Mouse (Mus musculus) hindbrain, embryonic 11.5 days (tissue): ENCODE measurements around the gene Ten1. TPM values are rescaled to one million over a fixed set of nuclear protein-coding genes. Genes with fewer than 3 reads are reported as not detected.

ENCODE experiments used
- ATAC-seq: fragments of 200-750 bp; cut with Nextera tagmentation; 2 replicates; pipeline ENCODE4 v1.8.0; 2017; ENCODE audit warnings: mild to moderate bottlenecking, moderate TSS enrichment, moderate library complexity; ENCODE audit not compliant: low FRiP score
- DNase-seq: peaks from one replicate; pipeline ENCODE4 v3.0.0-alpha.2; 2015; ENCODE audit warnings: low spot score
- H3K27ac ChIP-seq: fragments of 300-500 bp; sonication (generic); 2 replicates; pipeline ENCODE4 v1.5.1; 2014; ENCODE audit warnings: mild to moderate bottlenecking, low read depth, low read length
- H3K27me3 ChIP-seq: fragments of 300-500 bp; sonication (generic); 2 replicates; pipeline ENCODE4 v1.6.1; 2014; ENCODE audit warnings: mild to moderate bottlenecking, low read length, moderate library complexity, mixed read lengths; ENCODE audit not compliant: control insufficient read depth, insufficient read depth
- H3K36me3 ChIP-seq: fragments of 300-500 bp; sonication (generic); 2 replicates; pipeline ENCODE4 v1.6.1; 2014; ENCODE audit warnings: mild to moderate bottlenecking, low read length, moderate library complexity, mixed read lengths; ENCODE audit not compliant: control insufficient read depth, insufficient read depth
- H3K4me1 ChIP-seq: fragments of 300-500 bp; sonication (generic); replicated peaks from 2 replicates; pipeline ENCODE4 v1.6.1; 2014; ENCODE audit warnings: low read length, mixed read lengths; ENCODE audit not compliant: control insufficient read depth, insufficient read depth
- H3K4me2 ChIP-seq: fragments of 300-500 bp; sonication (generic); replicated peaks from 2 replicates; pipeline ENCODE4 v1.6.1; 2014; ENCODE audit warnings: mild to moderate bottlenecking, low read depth, low read length
- H3K4me3 ChIP-seq: fragments of 300-500 bp; sonication (generic); 2 replicates; pipeline ENCODE4 v1.5.1; 2014; ENCODE audit warnings: low read depth, low read length
- H3K9ac ChIP-seq: fragments of 300-500 bp; sonication (generic); 2 replicates; pipeline ENCODE4 v1.6.1; 2014; ENCODE audit warnings: low read depth, low read length
- H3K9me3 ChIP-seq: fragments of 300-500 bp; sonication (generic); 2 replicates; pipeline ENCODE4 v1.6.1; 2016; ENCODE audit warnings: low read length; ENCODE audit not compliant: control insufficient read depth
- WGBS: fragments of 180-500 bp; shearing (Covaris S2); extraction: QIAGEN DNeasy Blood & Tissue Kit; methylation state at CpG from one replicate; pipeline ENCODE4 v1.1.7; 2014; 5-methylcytosine and 5-hydroxymethylcytosine counted together
- polyA plus RNA-seq: library from polyadenylated mRNA; unstranded; fragments of >200 nt; fragmentation: Nextera tagmentation; extraction: Ambion mirVana; gene quantifications from 2 replicates; pipeline ENCODE4 v1.2.1, GENCODE M21; 2014

The Ten1 gene
- polyA plus RNA-seq = 59.4 and 60.7 TPM in 2 replicates

GRCm38 (mm10) chr11:116198639-116199531 lies at the start of gene Ten1, which contains the start of gene Acox1:
Gene Ten1, plus strand, starts transcription at chr11:116198855.
Gene Acox1, minus strand, starts transcription at chr11:116199045.
- Histone ChIP-seq H3K4me3 (peak within 1 kb of the TSS; percentile 82), H3K36me3 (no peaks in the 10 kb centered on the region), H3K9me3 (no peaks in the 10 kb centered on the region), H3K4me1 (no peaks in the 10 kb centered on the region), H3K27me3 (no peaks in the 10 kb centered on the region), H3K9ac (peak within 1 kb of the TSS; percentile 88), H3K4me2 (peak within 1 kb of the TSS; percentile 83), H3K27ac (peak within 1 kb of the TSS; percentile 97)
- DNase-seq (peak; percentile 98), ATAC-seq (peak; percentile 99)
- under 1% methylated on average over 59 of the region's 62 CpGs for WGBS

- DNase-seq = no peak
- no peak for ATAC-seq
- no peak overlapping the region for H3K4me3 ChIP-seq
- no peak overlapping the region for H3K9ac ChIP-seq
- H3K36me3 ChIP-seq = peaks cover 26% of the 10 kb centered on the region
- no peak overlapping the region; the same call in 1 of the 2 replicates for H3K4me2 ChIP-seq
- H3K27me3 ChIP-seq = no peaks in the 10 kb centered on the region
- WGBS = 83% methylated on average over 6 of the region's 6 CpGs
- H3K4me1 ChIP-seq = no peaks in the 10 kb centered on the region
- no peak overlapping the region for H3K27ac ChIP-seq
- H3K9me3 ChIP-seq = no peaks in the 10 kb centered on the region
Measured at GRCm38 (mm10) chr11:116149341-116149740, 49.3 kb upstream of the Ten1 start.

- 97% methylated on average over 2 of the region's 2 CpGs for WGBS
- no peaks in the 10 kb centered on the region for H3K27me3 ChIP-seq
- H3K4me1 ChIP-seq = no peaks in the 10 kb centered on the region
- H3K9ac ChIP-seq = no peak overlapping the region
- no peak overlapping the region for H3K4me2 ChIP-seq
- no peak overlapping the region for H3K4me3 ChIP-seq
- H3K27ac ChIP-seq = no peak overlapping the region
- H3K9me3 ChIP-seq = no peaks in the 10 kb centered on the region
- H3K36me3 ChIP-seq = peaks cover 30% of the 10 kb centered on the region
- DNase-seq (no peak), ATAC-seq (no peak)
Measured at GRCm38 (mm10) chr11:116150960-116151359, 47.7 kb upstream of the Ten1 start.

- H3K4me3 ChIP-seq = no peak overlapping the region
- no peak overlapping the region for H3K27ac ChIP-seq
- H3K27me3 ChIP-seq = no peaks in the 10 kb centered on the region
- DNase-seq (no peak), ATAC-seq (no peak)
- WGBS = 70% methylated on average over 12 of the region's 12 CpGs
- peaks cover 6% of the 10 kb centered on the region for H3K36me3 ChIP-seq
- no peaks in the 10 kb centered on the region for H3K9me3 ChIP-seq
- no peak overlapping the region for H3K9ac ChIP-seq
- H3K4me1 ChIP-seq = peaks cover 4% of the 10 kb centered on the region
- H3K4me2 ChIP-seq = no peak overlapping the region
Measured at GRCm38 (mm10) chr11:116161312-116161711, 37.3 kb upstream of the Ten1 start.

- Histone ChIP-seq H3K4me1 (peaks cover 7% of the 10 kb centered on the region), H3K36me3 (peaks cover 6% of the 10 kb centered on the region), H3K4me2 (no peak overlapping the region), H3K9ac (no peak overlapping the region), H3K27me3 (no peaks in the 10 kb centered on the region), H3K27ac (no peak overlapping the region), H3K4me3 (no peak overlapping the region), H3K9me3 (no peaks in the 10 kb centered on the region)
- WGBS = 76% methylated on average over 10 of the region's 10 CpGs
- DNase-seq (no peak), ATAC-seq (no peak)
Measured at GRCm38 (mm10) chr11:116162146-116162545, 36.5 kb upstream of the Ten1 start.

GRCm38 (mm10) chr11:116163002-116163401 lies 35.7 kb upstream of the Ten1 start:
- H3K4me3 ChIP-seq = no peak overlapping the region
- DNase-seq (no peak), ATAC-seq (no peak)
- no peak overlapping the region for H3K4me2 ChIP-seq
- H3K27me3 ChIP-seq = no peaks in the 10 kb centered on the region
- H3K9me3 ChIP-seq = no peaks in the 10 kb centered on the region
- peaks cover 3% of the 10 kb centered on the region; the same call in 1 of the 2 replicates for H3K36me3 ChIP-seq
- 32% methylated on average over 9 of the region's 9 CpGs for WGBS
- peaks cover 7% of the 10 kb centered on the region for H3K4me1 ChIP-seq
- no peak overlapping the region for H3K27ac ChIP-seq
- H3K9ac ChIP-seq = no peak overlapping the region

- WGBS = 13% methylated on average over 6 of the region's 6 CpGs
- ATAC-seq (peak; percentile 14; the same call in 1 of the 2 replicates), DNase-seq (no peak)
- Histone ChIP-seq H3K4me1 (peaks cover 7% of the 10 kb centered on the region), H3K36me3 (no peaks in the 10 kb centered on the region), H3K9me3 (no peaks in the 10 kb centered on the region), H3K27me3 (no peaks in the 10 kb centered on the region), H3K4me3 (peak overlapping the region; percentile 69), H3K27ac (peak overlapping the region; percentile 85), H3K9ac (peak overlapping the region; percentile 91), H3K4me2 (peak overlapping the region; percentile 71)
Measured at GRCm38 (mm10) chr11:116167232-116167631, 31.4 kb upstream of the Ten1 start.

- Histone ChIP-seq H3K27ac (peak within 1 kb of the TSS; percentile 85), H3K4me3 (peak within 1 kb of the TSS; percentile 69), H3K36me3 (no peaks in the 10 kb centered on the region), H3K9ac (peak within 1 kb of the TSS; percentile 91), H3K4me2 (peak within 1 kb of the TSS; percentile 71), H3K9me3 (no peaks in the 10 kb centered on the region), H3K27me3 (no peaks in the 10 kb centered on the region), H3K4me1 (peaks cover 7% of the 10 kb centered on the region)
- DNase-seq (peak; percentile 96), ATAC-seq (peak; percentile 96)
- under 1% methylated on average over 40 of the region's 40 CpGs for WGBS
Measured at GRCm38 (mm10) chr11:116167884-116168439, 30.7 kb upstream of the Ten1 start, which contains the start of gene Fbf1. Gene Fbf1, minus strand, starts transcription at chr11:116168166.
